Mouse (Mus musculus): ENCODE measurements at regions not wholly inside any gene's neighbourhood (a gene's known extent, or its start where the extent isn't known, plus 50 kb on each side); places are given as distances from the start of the nearest gene placed in this dataset.

DNA sequence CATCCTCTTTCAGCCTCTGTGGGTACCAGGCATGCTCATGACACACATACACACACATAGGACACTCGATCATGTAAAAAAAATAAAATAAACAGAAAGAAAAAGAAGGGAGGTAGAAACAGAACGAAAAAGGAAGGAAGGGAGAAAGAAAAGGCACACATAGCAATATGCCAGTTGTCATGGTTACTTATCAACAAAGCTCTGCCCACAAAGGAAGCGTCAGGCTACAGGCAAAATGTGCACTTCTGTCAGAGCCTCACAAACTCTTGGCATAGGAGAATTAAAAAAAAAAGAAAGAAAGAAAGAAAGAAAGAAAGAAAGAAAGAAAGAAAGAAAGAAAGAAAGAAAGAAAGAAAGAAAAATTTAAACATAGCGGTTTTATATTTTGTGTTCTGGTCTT lies 56.9 kb upstream of the Sox2 start:
- no peak for DNase-seq

DNA sequence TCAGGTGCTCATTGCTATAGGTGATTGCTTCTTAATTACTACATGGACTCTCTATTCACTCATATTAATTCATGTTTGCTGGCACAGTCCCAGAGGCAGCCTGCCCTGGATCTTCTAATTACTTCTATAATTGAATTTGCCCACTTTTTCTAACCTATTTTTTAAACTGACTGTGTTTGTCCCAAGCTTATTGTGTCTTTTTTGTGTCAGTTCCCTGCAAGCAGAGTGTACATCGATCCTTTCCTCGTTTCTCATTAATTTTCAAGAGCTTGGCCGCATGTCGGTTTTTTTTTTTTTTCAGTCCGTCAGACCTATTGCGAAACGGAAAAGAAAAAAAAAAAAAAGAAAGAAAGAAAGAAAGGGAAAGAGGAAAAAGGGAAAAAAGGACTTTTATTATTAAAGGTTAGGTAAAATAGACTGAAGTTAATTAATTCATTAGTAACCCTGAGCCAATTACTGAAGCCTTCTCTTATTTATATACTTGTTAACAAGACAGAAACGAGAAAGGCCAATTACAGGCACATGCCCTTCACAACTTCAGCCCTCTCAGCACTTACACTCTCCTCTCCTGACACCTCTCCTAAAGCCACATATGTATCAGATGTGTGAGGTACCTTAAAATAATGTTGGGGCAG lies 72.2 kb upstream of the Sox2 start:
- no peak for DNase-seq

- DNase-seq, result no peak
These were observed 73.1 kb upstream of the Sox2 start for GRCm38 (mm10) chr3:34577115-34577514.

- DNase-seq, result no peak
These were observed 74.0 kb upstream of the Sox2 start for GRCm38 (mm10) chr3:34576159-34576558.

- DNase-seq, result no peak
These were observed 75.4 kb upstream of the Sox2 start for GRCm38 (mm10) chr3:34574711-34575350.

DNA sequence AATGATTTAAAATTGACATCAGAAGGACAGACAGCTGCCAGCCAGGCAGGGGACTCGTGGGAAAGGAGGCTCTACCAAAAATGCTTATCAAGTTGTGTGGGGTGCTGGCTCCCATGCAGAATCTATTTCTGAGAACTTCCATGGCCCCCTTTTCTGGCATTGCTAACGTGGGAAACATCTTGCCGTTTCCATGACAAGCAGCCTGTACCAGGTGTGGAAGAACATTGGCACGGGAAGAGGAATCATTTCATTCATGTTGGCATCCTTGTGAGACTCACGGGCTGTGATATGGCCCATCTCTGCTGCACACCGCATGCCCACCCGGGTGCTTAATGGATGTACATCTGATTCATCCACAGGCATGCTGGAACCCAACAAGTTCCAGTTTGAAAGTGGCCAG lies 76.9 kb upstream of the Sox2 start:
- no peak for DNase-seq

DNA sequence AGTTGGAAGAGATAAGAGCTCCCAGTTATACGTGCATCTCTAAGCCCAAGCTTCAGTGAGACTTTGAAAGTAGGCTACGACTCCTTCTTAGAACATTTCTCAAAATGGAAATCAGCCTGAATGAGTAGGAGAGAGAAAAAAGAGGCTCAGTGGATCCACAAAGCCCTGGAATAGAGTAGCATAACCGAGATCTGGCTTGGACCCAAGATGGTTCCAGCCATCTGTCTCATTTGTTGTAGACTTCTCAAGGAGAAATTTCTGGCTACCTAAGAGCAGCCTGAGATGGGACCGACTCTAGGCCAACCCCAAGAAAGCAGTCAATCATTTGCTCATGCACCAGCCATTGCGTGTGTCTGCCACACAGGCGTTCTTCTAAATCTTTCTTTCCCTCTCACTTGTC lies 78.1 kb upstream of the Sox2 start:
- peak; percentile 83 for DNase-seq

DNA sequence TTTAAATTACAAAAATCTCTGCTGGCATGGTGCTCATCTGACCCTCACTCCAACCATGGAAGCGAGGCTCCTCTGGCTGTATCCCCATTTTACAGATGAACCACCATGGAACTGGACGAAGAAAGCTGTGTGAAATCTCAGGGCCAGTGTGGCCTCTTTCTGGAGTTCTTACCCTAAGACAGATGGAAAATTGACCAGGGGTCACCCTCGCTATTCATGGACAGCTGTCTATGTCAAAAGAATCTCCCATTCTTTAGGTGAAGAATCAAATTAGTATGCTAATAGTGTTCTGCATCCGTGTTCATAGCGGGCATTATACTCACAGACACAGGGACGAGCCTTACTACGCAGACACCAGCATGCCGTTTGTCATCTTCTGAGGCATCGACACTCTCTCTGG lies 78.6 kb upstream of the Sox2 start:
- no peak for DNase-seq

- DNase-seq, result no peak
These were observed 80.2 kb upstream of the Sox2 start for GRCm38 (mm10) chr3:34569998-34570397.

DNA sequence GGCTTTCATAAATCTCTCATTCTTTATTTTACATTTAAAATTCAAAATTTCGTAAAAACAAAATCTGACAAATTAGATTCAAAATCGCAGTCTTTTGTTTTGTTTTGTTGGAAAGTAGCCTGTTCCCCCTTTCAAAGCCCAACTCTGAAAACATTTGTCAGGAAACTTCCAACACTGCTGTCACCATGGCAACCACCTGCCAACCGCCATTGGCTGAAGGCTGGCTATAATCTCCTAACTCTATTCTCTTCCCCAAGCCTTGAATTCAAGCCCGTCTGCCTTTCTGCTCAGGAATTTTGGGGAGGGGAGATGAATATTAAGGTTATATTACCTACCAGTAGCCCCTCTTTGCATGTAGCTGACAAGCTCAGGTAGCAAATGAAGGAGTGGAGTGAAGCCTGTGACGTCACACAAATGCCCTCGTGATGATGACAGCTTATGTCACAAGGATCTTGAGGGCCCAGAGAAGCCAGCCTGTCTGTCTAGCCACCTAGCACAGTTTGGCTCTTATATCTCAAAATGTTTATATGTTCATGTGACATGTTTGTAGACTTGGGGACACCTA lies 82.0 kb upstream of the Sox2 start:
- DNase-seq, result no peak

- DNase-seq, result no peak
These were observed 84.8 kb upstream of the Sox2 start for GRCm38 (mm10) chr3:34565386-34565785.

DNA sequence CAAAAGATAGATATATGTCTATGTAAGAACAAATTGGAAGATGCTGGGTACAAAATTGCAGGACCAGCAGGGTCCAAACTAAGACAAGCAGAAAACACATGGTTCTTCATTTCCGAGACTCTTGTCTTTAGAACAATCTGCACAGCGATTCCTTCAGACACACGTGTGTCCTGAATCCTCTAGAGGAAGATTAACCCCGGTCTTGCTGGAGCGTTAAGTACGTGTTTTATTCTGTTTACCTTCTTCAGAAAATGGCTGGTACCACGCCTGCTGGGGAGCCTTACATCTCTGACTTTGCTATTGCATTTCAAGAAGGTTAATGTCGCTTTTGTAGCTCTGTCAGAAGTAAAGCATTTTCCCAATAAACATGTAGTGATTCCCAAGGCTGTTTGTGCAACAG lies 87.3 kb upstream of the Sox2 start:
- no peak for DNase-seq

DNA sequence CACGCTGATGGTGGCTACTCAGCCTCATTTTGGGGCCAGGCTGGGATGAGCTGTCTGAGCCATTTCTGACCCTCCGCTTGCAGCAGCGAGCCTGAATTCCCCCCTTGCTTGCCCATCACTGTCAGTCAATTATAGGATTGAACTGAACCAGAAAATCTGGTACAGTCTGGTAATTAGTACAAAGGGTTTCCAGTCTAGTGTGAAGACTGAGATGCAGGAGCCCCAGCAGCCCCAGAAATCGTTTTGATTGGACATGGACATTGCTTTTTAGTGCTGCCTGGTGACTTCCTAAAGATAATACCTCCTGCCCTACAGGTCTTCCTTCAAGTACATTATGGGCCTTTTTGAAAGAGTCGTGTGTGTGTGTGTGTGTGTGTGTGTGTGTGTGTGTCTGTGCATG lies 88.5 kb upstream of the Sox2 start:
- no peak for DNase-seq

- no peak for DNase-seq
These were observed 90.1 kb upstream of the Sox2 start for GRCm38 (mm10) chr3:34559841-34560703.

DNA sequence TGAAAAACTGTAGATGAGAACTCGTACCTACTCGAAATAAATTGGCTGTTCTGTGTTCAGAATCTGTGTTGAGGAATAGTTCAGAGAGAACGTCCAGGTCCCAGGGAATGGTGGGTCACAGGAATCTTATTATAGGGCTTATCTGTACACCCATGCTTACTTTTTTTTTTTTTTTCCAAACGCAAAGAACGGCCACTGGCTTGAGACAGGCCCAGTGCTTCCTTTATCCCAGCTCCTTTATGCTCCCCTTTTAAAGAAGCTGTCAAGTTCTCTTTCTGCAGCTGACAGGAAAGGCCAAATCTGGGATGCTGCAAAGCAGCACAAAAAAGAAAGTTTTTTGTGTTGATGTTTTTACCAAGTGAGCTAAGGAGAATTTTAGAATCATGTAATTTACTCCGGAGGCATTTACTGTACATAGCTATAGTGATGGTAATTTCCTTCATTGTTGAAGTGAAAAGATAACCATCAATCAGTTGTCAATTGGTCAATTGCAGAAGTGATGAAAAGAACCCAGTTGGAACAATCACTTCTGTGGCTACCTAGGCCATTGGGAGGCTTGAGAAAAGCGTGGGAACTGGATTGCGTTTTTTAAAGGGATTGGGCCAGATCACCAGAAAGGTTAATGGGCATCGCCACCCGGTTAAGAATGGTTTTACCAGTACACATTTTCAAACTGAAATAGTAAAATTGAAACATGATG lies 91.2 kb upstream of the Sox2 start:
- no peak for DNase-seq

DNA sequence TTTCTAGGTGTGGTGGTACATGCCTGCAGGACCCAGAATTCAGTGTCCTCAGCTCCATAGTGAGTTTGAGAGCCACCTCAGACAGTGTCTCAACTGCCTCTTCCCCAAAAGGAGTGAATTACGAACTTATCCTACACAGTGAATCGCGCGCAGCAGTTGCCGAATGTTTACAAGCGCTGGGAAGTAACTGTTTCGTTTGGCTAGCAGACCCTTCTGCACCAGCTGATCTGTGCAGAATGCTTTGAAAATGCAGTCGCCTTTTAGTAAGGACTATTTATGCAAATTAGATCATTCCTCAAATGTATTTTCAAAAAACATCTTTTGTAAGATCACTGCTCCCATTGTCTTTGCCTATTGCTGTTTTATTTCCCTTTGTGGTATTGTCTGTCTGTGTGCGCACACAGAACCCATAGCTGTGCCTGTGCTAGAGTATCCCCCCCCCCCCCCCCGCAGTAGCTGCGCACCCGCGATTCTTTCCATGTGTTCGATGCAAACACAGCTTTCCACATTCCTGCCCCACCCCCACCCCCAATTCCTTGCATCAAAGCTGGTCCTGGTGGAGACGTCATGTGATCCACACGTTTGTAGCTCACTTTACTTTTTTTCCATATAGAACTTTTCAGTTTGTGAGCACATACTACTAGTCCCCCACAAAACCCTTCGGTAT lies 97.5 kb upstream of the Sox2 start:
- no peak for DNase-seq

DNA sequence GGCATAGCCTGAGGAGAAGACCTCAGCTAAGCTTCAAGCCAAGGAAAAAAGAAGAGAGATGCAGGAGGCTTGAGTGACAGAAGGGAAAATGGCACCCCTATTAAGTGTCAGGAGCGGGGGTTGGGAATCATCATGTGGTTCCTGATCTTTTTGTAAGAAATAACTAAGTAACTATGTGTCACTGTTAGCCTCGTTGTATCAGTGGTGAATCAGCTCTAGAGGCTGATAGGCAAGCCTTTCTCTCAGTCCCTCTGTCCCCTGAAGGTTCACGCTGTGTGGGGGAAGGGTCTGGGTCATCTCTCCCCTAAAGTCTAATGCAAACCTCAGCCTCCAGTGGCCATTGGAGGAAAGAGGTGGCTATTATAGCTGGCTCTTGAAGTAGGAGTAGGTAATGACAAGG lies 99.1 kb upstream of the Sox2 start:
- no peak for DNase-seq

- DNase-seq, result no peak
These were observed 100.0 kb upstream of the Sox2 start for GRCm38 (mm10) chr3:34550189-34550588.

GRCm38 (mm10) chr3:34532451-34532850 lies 117.8 kb upstream of the Sox2 start:
- peak; percentile 26 for DNase-seq

DNA sequence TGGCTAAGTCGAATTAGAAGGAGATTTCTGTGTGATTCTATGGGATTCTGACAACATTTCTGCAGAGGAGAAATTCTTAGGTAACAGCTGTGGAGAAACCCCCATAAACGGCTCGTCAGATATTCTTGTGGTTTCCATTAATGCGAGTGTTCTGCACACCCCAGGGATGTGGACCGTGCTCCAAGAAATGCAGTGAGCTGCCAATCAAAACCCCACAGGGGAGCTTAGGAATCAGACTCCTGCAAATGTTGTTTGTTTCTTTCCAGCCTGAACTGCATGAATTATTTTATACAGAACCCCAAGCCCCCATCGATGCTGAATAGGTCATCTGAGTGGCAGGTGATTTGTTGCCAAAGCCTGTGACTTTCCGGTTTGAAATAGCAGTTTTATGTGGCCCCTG lies 118.4 kb upstream of the Sox2 start:
- no peak for DNase-seq

GRCm38 (mm10) chr3:34527546-34527945 lies 122.7 kb upstream of the Sox2 start:
- no peak for DNase-seq

DNA sequence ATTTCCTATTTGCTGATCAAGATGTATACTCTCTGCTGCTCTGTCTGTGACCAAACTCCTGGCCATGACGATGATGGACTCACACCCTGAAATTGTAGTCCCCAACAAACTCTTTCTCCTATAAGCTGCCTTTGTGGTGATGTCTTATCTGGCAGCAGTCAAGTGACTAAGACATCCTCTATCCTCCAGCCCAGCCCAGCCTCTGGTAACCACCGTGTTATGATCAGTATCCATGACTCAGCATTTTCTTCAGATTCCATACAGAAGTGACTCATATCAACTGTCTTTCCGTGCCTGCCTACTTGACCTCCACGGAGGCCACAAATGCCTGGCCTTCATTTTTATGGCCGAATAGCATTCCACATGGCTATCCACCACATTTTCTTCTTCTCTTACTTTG lies 124.5 kb upstream of the Sox2 start:
- no peak for DNase-seq

Data from right cerebral cortex, adult 18-20 months (tissue).